Mouse (Mus musculus) regulatory T cell (primary cell): ENCODE measurements at regions not wholly inside any gene's neighbourhood (a gene's known extent, or its start where the extent isn't known, plus 50 kb on each side); places are given as distances from the start of the nearest gene placed in this dataset.

Experiments
- in situ Hi-C: fragments of 300-600 bp; cut with MboI, MseI; formaldehyde crosslinking; loops from one replicate; pipeline ENCODE4 v1.15.1; 2025; ENCODE audit warnings: high pct_unique_total_duplicates

DNA sequence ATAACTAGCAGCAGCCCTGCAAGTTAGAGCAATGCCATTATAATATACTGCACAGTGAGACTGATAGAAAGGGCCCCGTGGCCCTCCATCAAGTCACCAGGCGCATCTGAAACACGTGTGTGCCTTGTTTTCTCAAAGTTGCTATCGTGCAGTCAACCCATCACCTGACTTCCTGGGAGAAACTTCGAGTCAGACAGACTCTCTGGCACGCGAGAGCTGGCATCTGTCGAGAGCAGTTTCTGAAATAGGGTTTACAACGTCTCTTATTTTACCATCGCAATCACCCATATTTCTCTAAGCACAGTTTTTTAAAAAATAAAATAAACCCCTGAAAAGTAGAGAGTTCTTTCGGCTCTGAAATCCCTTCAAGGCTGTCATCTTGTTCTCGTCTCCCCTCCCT is 169.8 kb downstream of the 3110018I06Rik start:
- in situ Hi-C loops = no loop called here

- in situ Hi-C loops = no loop called here
Measured at GRCm38 (mm10) chr12:107658821-107659220, 170.4 kb downstream of the 3110018I06Rik start.

DNA sequence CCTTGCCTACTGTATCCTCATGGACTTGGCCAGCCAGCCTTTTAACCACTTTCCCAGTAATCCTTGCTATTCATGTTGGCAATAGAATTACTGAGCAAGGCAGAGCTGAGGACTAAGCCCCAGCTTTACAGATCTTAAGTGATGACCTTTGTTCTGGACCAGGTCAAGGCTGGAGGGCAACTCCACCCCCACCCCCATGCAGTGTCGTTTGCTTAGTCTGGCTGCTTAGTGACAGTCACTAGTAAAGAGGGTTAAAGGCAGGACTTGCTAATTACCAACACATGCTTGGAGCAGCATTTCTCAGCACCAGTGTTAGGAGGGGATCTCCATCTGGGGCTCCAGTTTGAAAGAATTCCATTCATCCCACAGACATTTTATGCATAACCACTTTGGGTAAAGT is 174.2 kb downstream of the 3110018I06Rik start:
- in situ Hi-C loops = no loop called here

GRCm38 (mm10) chr12:107667836-107668235 is 179.4 kb downstream of the 3110018I06Rik start:
- in situ Hi-C loops = no loop called here

DNA sequence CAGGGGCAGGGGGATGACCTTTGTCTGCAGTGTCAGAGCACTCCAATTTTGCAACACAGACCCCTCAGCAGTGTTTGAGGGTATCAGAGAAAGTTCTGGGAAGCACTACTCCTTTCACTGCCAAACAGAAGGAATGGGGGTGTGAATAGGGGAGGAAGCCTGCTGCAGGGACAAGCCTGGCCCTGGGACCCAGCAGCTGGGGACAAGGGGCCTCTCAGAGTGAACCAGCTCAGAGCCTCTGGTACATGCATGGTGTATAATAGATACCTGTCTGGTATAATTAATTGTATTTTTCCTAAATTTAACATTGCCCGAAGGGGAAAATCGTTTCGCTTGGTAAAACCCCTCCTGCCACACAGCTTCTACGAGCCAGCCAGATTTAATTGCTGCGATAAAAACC is 180.6 kb downstream of the 3110018I06Rik start:
- in situ Hi-C loops = no loop called here

DNA sequence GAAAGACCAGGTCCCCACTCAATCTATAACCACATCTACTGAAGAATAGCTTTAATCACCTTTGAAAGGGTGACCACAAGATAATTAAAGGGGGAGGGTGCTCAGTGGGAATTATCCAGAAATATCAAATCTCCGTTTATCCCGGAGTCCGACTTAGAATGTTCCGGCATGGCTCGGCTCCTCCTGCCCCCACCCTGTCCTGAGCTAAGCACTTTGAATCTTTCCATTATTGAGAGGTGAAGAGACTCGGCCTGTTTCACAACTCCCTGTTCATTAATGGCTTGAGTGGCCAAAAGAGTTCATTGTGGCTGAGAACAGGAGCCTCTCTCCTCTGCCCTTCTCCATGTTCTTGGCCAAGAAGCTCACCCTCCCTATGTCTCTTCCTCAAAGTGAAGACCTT is 181.0 kb downstream of the 3110018I06Rik start:
- in situ Hi-C loops = no loop called here

GRCm38 (mm10) chr12:107669910-107670309 is 181.5 kb downstream of the 3110018I06Rik start:
- in situ Hi-C loops = no loop called here

DNA sequence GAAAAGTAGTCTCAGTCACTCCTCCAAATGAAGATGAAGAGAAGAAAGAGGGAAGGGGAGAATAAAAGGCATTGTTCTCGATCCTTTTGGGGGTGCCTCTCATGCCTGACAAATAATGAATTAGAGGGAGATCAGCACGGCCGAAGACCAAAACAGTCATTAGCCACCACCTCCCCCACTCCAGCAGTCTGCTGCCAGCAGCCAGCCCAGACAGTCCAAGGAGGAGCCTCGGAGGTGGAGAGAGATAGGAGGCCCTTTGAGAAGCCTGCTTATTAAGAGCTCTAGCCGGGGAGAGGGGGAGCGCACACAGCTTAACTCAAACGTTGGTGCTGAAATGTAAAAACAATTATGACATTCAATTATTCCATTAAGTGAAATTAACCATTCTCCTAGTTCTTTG is 188.6 kb downstream of the 3110018I06Rik start:
- in situ Hi-C loops = no loop called here

DNA sequence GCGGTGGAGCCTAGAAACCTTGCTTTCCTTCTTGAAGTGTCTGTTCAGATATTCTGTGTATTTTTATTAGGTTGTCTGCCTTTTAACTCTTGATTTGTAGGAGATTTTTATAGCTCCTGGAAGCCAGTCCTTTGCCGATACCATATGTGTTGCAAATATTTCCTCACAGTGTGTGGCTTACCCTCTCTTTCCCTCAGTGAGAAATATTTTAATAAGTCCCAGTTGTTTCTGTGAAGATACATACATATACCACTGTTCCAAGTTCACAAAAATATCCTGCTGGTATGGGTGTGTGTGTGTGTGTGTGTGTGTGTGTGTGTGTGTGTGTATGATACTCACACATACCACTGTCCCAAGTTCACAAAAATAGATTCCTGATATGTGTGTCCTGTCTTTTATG is 199.0 kb downstream of the 3110018I06Rik start:
- in situ Hi-C loops = no loop called here

GRCm38 (mm10) chr12:107689418-107689817 is 201.0 kb downstream of the 3110018I06Rik start:
- in situ Hi-C loops = no loop called here

- in situ Hi-C loops = loop anchor here (10.0 kb wide), 1 partner anchor 355 kb away; no protein-coding TSS in a partner anchor
Measured at GRCm38 (mm10) chr12:107690061-107690460, 201.6 kb downstream of the 3110018I06Rik start.

GRCm38 (mm10) chr12:107693693-107694092 is 205.3 kb downstream of the 3110018I06Rik start:
- in situ Hi-C loops = loop anchor here (10.0 kb wide), 1 partner anchor 359 kb away; no protein-coding TSS in a partner anchor

DNA sequence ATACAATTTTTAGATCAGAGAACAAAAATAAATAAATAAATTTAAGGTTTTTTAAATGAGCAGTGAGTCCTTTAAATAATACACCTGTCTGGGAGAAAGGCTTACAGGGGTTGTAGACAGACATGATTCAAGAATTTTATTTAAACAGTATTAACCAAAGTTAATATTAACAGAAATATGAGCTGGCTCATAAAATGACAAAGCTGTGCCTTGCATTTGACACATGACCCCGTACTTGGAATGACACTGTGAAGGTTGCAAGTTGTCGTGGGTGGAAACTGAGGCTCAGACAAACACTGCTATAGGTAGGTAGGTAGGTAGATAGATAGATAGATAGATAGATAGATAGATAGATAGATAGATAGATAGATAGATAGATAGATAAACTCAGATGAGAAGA is 206.6 kb downstream of the 3110018I06Rik start:
- in situ Hi-C loops = loop anchor here (10.0 kb wide), 1 partner anchor 360 kb away; no protein-coding TSS in a partner anchor

GRCm38 (mm10) chr12:107695438-107696267 is 207.2 kb downstream of the 3110018I06Rik start:
- in situ Hi-C loops = loop anchor here (10.0 kb wide), 1 partner anchor 361 kb away; no protein-coding TSS in a partner anchor

GRCm38 (mm10) chr12:107700317-107700716 is 211.9 kb downstream of the 3110018I06Rik start:
- in situ Hi-C loops = loop anchor here (5.0 kb wide), 1 partner anchor 958 kb away; no protein-coding TSS in a partner anchor

GRCm38 (mm10) chr12:107700868-107701597 is 212.6 kb downstream of the 3110018I06Rik start:
- in situ Hi-C loops = loop anchor here (5.0 kb wide), 1 partner anchor 959 kb away; no protein-coding TSS in a partner anchor

DNA sequence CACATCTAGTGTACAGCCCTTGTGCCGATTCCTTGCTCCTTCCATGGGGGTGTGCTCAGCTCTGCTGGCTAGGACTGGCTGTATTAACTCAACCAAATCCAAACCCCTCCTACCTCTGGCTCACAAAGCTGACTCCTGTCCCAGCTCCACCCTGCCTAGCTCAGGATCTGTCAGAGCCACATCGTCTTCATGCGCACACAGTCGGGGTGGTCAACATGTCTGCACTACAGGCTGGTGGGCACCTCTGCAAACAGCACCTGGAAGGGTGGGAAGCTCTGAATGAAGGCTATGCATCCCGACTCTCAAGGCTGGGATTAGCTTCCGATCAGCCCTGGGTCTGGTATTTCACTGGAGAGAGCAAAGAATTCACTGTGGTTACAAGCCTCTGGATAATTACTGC is 220.4 kb downstream of the 3110018I06Rik start:
- in situ Hi-C loops = no loop called here

DNA sequence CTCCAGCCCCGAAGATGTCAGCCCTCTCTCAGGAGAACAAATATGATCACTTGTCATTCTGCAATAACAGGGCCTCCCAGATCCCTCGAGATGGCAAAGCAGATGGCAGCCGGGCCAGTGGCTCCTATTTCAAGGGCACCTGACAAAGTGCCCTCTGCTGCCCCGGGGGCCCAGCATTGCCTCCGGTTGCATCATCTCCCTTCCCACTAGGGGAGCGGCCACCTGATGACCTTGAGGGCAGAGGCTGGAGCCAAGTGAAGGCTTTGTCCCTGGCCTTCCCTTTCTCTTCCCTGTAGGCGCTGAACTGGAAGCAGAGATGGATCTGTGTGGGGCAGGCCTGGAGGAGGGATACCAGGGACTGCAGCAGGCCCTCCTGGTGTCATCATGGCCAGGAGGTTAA is 222.6 kb downstream of the 3110018I06Rik start:
- in situ Hi-C loops = no loop called here

DNA sequence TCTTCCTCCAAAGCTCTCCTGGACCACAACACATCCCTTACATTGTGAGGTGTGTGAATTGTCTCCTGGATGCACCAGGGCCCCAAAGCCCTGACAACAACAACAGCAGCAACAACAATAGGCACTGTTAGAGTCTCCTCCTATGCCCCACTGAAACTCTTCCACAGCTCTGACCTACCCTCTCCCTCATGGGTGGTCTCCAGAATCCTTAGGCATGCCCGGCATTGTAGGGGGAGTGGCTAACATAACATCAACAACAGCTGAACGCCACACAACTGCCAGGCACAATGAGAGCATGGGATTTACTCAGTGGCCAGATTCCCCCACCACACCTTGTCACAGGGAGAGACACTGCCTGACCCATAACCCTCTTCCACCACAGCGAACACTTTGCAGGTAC is 223.2 kb downstream of the 3110018I06Rik start:
- in situ Hi-C loops = no loop called here

DNA sequence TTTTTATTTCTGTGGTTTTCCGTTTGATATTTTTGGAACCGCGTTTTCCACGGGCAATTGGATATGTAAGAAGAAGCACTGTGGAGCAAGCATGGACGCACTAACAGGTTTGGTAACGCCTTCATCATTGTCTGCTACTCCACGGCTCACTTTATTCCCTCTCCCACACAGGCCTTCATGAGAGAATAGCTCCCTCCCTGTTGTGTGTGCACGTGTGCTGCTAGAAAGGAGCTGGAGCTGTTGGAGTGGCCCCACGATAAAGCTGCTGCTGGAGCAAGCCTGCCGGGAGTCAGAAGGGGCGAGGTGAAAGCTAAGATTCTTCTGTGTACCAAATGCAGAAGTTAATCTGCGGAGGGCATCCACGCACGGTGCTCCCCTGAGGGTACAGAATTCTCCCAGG is 224.8 kb downstream of the 3110018I06Rik start:
- in situ Hi-C loops = no loop called here

- in situ Hi-C loops = no loop called here
Measured at GRCm38 (mm10) chr12:107714846-107715245, 226.4 kb downstream of the 3110018I06Rik start.

DNA sequence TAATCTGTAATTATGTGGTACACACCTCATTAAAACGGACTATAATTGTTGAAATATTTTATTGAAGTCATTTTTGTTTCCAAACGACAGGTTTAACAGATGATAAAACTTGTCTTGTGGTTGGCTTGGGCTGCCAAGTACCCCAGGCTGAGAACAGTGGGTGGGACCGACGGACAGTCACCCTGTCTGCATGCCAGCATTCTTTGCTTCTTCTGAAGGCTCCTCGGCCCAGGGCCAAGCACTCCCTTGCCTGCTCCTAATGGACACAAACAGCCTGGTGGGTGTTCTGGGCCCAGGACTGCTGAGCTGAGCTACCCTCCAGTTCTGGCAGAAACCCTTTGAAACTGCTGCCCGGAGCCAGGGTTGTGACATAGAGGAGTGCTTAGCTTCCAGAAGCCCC is 227.4 kb downstream of the 3110018I06Rik start:
- in situ Hi-C loops = no loop called here
